10 mouse cellular contexts compared by ENCODE assay signal in genomic region chr6:84078172-84078571, GRCm38 (mm10).
DNase-seq lines count a peak whose midpoint lies in the region; ATAC-seq and TF ChIP-seq lines count a peak whose summit lies in the region.
"Had no signal": no experiment of that assay in that cellular context is flagged by ENCODE, and none has a peak within 500 bp of the region (broad histone marks: within the 10 kb centered on the region; RNA-seq: fewer than 3 reads in every experiment).

No protein-coding gene starts in this region.

- no peaks in the 10 kb centered on the region for H3K4me1 ChIP-seq in cerebellum, adult 2 months (ENCODE audit: control insufficient read depth, insufficient read depth, low read length)
- H3K4me1 ChIP-seq in MEL (ENCODE audit: control insufficient read depth in 1 of 2, insufficient read depth in 2 of 2, low read length in 2 of 2), result no peaks in the 10 kb centered on the region
- H3K4me1 ChIP-seq in hindbrain, postnatal 0 days (ENCODE audit: insufficient read depth, low read length), result no peaks in the 10 kb centered on the region
- H3K4me1 ChIP-seq: heart, embryonic 15.5 days had no signal

- no peak for DNase-seq in cerebellum, adult 2 months
- no peak for DNase-seq in cerebellum, postnatal 14 days
- no peak for DNase-seq in left cerebral cortex, adult 2 months (ENCODE audit: extremely low spot score in 1 of 2, low spot score in 2 of 2)
- DNase-seq in left cerebral cortex, postnatal 10 days (ENCODE audit: extremely low spot score in 1 of 2, low spot score in 2 of 2), result no peak
- peak; percentile 28 for DNase-seq in MEL (ENCODE audit: low read depth, low spot score)
- DNase-seq in hindbrain, postnatal 0 days (ENCODE audit: low spot score), result peak; percentile 40
- DNase-seq in gastrocnemius, postnatal 36 days, result no peak
- no peak for DNase-seq in adrenal gland, adult 2 months

- H3K9ac ChIP-seq in MEL (ENCODE audit: control insufficient read depth, low read depth, low read length, poor library complexity, severe bottlenecking), result no peak overlapping the region
- H3K9ac ChIP-seq in hindbrain, postnatal 0 days (replicated peaks; ENCODE audit: low read length), result no peak overlapping the region
- H3K9ac ChIP-seq: heart, embryonic 15.5 days had no signal

- TF ChIP-seq POLR2A in cerebellum, adult 2 months (IDR thresholded peaks at IDR 0.05; ENCODE audit: borderline replicate concordance, insufficient read depth, low read length), result no peak
- TF ChIP-seq POLR2A in MEL (IDR thresholded peaks at IDR 0.05; ENCODE audit: control insufficient read depth in 1 of 2, insufficient read depth in 1 of 2, low read depth in 1 of 2, low read length in 2 of 2, poor library complexity in 1 of 2), result no peak

- H3K36me3 ChIP-seq in MEL (ENCODE audit: control insufficient read depth in 1 of 2, insufficient read depth in 2 of 2, low read length in 2 of 2), result no peaks in the 10 kb centered on the region
- no peaks in the 10 kb centered on the region for H3K36me3 ChIP-seq in hindbrain, postnatal 0 days (ENCODE audit: insufficient read depth, low read length)

- no peak for TF ChIP-seq EP300 in MEL (IDR thresholded peaks at IDR 0.05; ENCODE audit: low read depth in 1 of 2, low read length in 2 of 2)

- 68% methylated on average over 1 of the region's 1 CpGs for WGBS in cerebellum, adult 2 months
- 61% methylated on average over 1 of the region's 1 CpGs for WGBS in hindbrain, postnatal 0 days

- H3K27ac ChIP-seq in cerebellum, adult 2 months (ENCODE audit: insufficient read depth, low read length), result no peak overlapping the region
- no peak overlapping the region for H3K27ac ChIP-seq in left cerebral cortex, adult 2 months
- H3K27ac ChIP-seq in MEL (ENCODE audit: control insufficient read depth, low read depth, low read length), result no peak overlapping the region
- no peak overlapping the region for H3K27ac ChIP-seq in hindbrain, postnatal 0 days
- H3K27ac ChIP-seq: heart, embryonic 15.5 days; macrophage had no signal

- H3K4me3 ChIP-seq in cerebellum, adult 2 months (replicated peaks; ENCODE audit: insufficient read depth, low read depth, low read length), result no peak overlapping the region
- H3K4me3 ChIP-seq in left cerebral cortex, adult 2 months, result no peak overlapping the region
- no peak overlapping the region for H3K4me3 ChIP-seq in MEL (ENCODE audit: control insufficient read depth in 1 of 2, insufficient read depth in 1 of 2, low read depth in 2 of 2, low read length in 2 of 2)
- no peak overlapping the region for H3K4me3 ChIP-seq in hindbrain, postnatal 0 days (ENCODE audit: low read length)
- H3K4me3 ChIP-seq: heart, embryonic 15.5 days had no signal

- ATAC-seq in hindbrain, postnatal 0 days, result peak; percentile 69; the same call in 1 of the 2 replicates

- no peaks in the 10 kb centered on the region for H3K9me3 ChIP-seq in MEL (replicated peaks; ENCODE audit: insufficient read depth, low read length)
- no peaks in the 10 kb centered on the region for H3K9me3 ChIP-seq in hindbrain, postnatal 0 days (ENCODE audit: low read length)
- H3K9me3 ChIP-seq: heart, embryonic 15.5 days had no signal

- intact Hi-C loops in left cerebral cortex, adult 2 months (cut with DNase I), result no loop called here
- intact Hi-C loops in left cerebral cortex, postnatal 10 days (cut with DNase I), result no loop called here
- intact Hi-C loops in gastrocnemius, postnatal 36 days (cut with DNase I), result no loop called here

- no peaks in the 10 kb centered on the region for H3K27me3 ChIP-seq in cerebellum, adult 2 months (ENCODE audit: control insufficient read depth, insufficient read depth, low read length)
- H3K27me3 ChIP-seq in MEL (ENCODE audit: control insufficient read depth in 1 of 2, insufficient read depth in 2 of 2, low read length in 2 of 2), result no peaks in the 10 kb centered on the region; a peak in 1 of 4 replicates
- no peaks in the 10 kb centered on the region for H3K27me3 ChIP-seq in hindbrain, postnatal 0 days (ENCODE audit: insufficient read depth, low read length)
- H3K27me3 ChIP-seq: heart, embryonic 15.5 days had no signal

- TF ChIP-seq CTCF in cerebellum, adult 2 months (IDR thresholded peaks at IDR 0.05; ENCODE audit: borderline replicate concordance, insufficient read depth, low read depth, low read length), result peak; percentile 32; the same call in 1 of the 2 replicates
- peak; percentile 56 for TF ChIP-seq CTCF in left cerebral cortex, adult 2 months (IDR thresholded peaks at IDR 0.05)
- peak; percentile 29 to 67 (median 55); a peak in 5 of 6 replicates for TF ChIP-seq CTCF in MEL (IDR thresholded peaks at IDR 0.05 in 2 of 3, conservative IDR thresholded peaks at IDR 0.05 in 1 of 3; ENCODE audit: control insufficient read depth in 1 of 3, insufficient read depth in 1 of 3, low read depth in 2 of 3, low read length in 3 of 3, poor library complexity in 1 of 3, severe bottlenecking in 1 of 3)
- TF ChIP-seq CTCF in hindbrain, postnatal 0 days (IDR thresholded peaks at IDR 0.05; ENCODE audit: low read depth), result peak; percentile 58

- no peaks in the 10 kb centered on the region for H3K79me2 ChIP-seq in MEL (ENCODE audit: control insufficient read depth, insufficient read depth, low read length, poor library complexity)

- no peak overlapping the region for H3K4me2 ChIP-seq in hindbrain, postnatal 0 days (ENCODE audit: low read depth, low read length)
- H3K4me2 ChIP-seq: heart, embryonic 15.5 days had no signal

- peak; percentile 50 for TF ChIP-seq RAD21 in MEL (IDR thresholded peaks at IDR 0.05; ENCODE audit: low read depth, low read length)

TF ChIP-seq in MEL, 35 proteins besides CTCF, POLR2A, EP300 and RAD21:
- TF ChIP-seq GABPA (IDR thresholded peaks at IDR 0.05; ENCODE audit: low read depth, low read length) (no peak), SMC3 (IDR thresholded peaks at IDR 0.05; ENCODE audit: low read depth, low read length) (peak; percentile 42), TCF12 (IDR thresholded peaks at IDR 0.05; ENCODE audit: low read depth, low read length) (no peak), NELFE (IDR thresholded peaks at IDR 0.05; ENCODE audit: low read depth, low read length) (no peak), E2F4 (IDR thresholded peaks at IDR 0.05; ENCODE audit: borderline replicate concordance, low read depth, low read length) (no peak), ZC3H11A (IDR thresholded peaks at IDR 0.05; ENCODE audit: low read depth, low read length) (peak; percentile 23; the same call in 1 of the 2 replicates), RCOR1 (IDR thresholded peaks at IDR 0.05; ENCODE audit: low read depth, low read length) (no peak), CHD2 (IDR thresholded peaks at IDR 0.05; ENCODE audit: low read length) (no peak), MAZ (IDR thresholded peaks at IDR 0.05; ENCODE audit: low read depth, low read length) (no peak), JUND (IDR thresholded peaks at IDR 0.05; ENCODE audit: low read depth, low read length) (no peak)

Comparison
In these comparisons a context has a peak if more than half of its experiments do, and no peak if none do; other contexts are left out.
1. DNase-seq: peak in MEL (single experiment) and hindbrain, postnatal 0 days (single experiment); none in cerebellum, adult 2 months (0 of 2), cerebellum, postnatal 14 days (0 of 2), left cerebral cortex, adult 2 months (0 of 2), left cerebral cortex, postnatal 10 days (0 of 2), gastrocnemius, postnatal 36 days (0 of 2) and adrenal gland, adult 2 months (single experiment).
2. Peak in every context shown above with its lines, with median percentiles within 50 percentile points of each other: CTCF ChIP-seq.